Mouse (Mus musculus): Measurements from ENCODE around the gene Cdh23. TPM values are rescaled to one million over a fixed set of nuclear protein-coding genes. Genes with fewer than 3 reads are reported as not detected.
A peak's percentile ranks its signal among the peaks of the same experiment; 100 is the strongest.

The Cdh23 gene
- polyA plus RNA-seq, 1 experiment from 2014 or later: 1.1 TPM

- H3K27me3 ChIP-seq: no peaks in the 10 kb centered on the region
- no peak for ATAC-seq
- no peak overlapping the region for H3K27ac ChIP-seq
- no peak overlapping the region for H3K4me3 ChIP-seq
- 78% methylated on average over 11 of the region's 11 CpGs for WGBS
- H3K4me2 ChIP-seq: no peak overlapping the region
- H3K4me1 ChIP-seq: peaks cover 11% of the 10 kb centered on the region
- no peaks in the 10 kb centered on the region for H3K9me3 ChIP-seq (replicated peaks)
- no peaks in the 10 kb centered on the region for H3K36me3 ChIP-seq (ENCODE audit: poor library complexity, severe bottlenecking)
- H3K9ac ChIP-seq: no peak overlapping the region
Observed at GRCm38 (mm10) chr10:60400507-60401295, 295.6 kb downstream of the Cdh23 start.

GRCm38 (mm10) chr10:60399449-60399848, 296.8 kb downstream of the Cdh23 start, which contains the start of gene Gm17455:
Gene Gm17455, plus strand, starts transcription at chr10:60399726.
- Histone ChIP-seq H3K4me1 (peaks cover 21% of the 10 kb centered on the region), H3K9ac (0 out of 2 replicates have a peak within 1 kb of the TSS, but pooled peaks have one; percentile 27), H3K36me3 (ENCODE audit: poor library complexity, severe bottlenecking) (no peaks in the 10 kb centered on the region), H3K4me2 (no peak within 1 kb of the TSS), H3K27me3 (no peaks in the 10 kb centered on the region), H3K4me3 (no peak within 1 kb of the TSS), H3K9me3 (replicated peaks) (no peaks in the 10 kb centered on the region), H3K27ac (no peak within 1 kb of the TSS)
- ATAC-seq: no peak
- 55% methylated on average over 7 of the region's 7 CpGs for WGBS

- Histone ChIP-seq H3K9ac (no peak overlapping the region), H3K9me3 (replicated peaks) (no peaks in the 10 kb centered on the region), H3K36me3 (ENCODE audit: poor library complexity, severe bottlenecking) (no peaks in the 10 kb centered on the region), H3K4me2 (no peak overlapping the region), H3K4me1 (peaks cover 26% of the 10 kb centered on the region), H3K27me3 (no peaks in the 10 kb centered on the region), H3K4me3 (no peak overlapping the region), H3K27ac (no peak overlapping the region)
- 93% methylated on average over 10 of the region's 10 CpGs for WGBS
- ATAC-seq: no peak
Observed at GRCm38 (mm10) chr10:60398051-60398814, 298.1 kb downstream of the Cdh23 start.

- no peak overlapping the region for H3K4me3 ChIP-seq
- H3K27ac ChIP-seq: no peak overlapping the region
- no peaks in the 10 kb centered on the region for H3K9me3 ChIP-seq (replicated peaks)
- no peak overlapping the region for H3K4me2 ChIP-seq
- H3K9ac ChIP-seq: no peak overlapping the region
- H3K4me1 ChIP-seq: peaks cover 30% of the 10 kb centered on the region
- ATAC-seq: no peak
- WGBS: 74% methylated on average over 5 of the region's 5 CpGs
- no peaks in the 10 kb centered on the region for H3K36me3 ChIP-seq (ENCODE audit: poor library complexity, severe bottlenecking)
- H3K27me3 ChIP-seq: no peaks in the 10 kb centered on the region
Observed at GRCm38 (mm10) chr10:60395605-60396004, 300.7 kb downstream of the Cdh23 start.

- H3K4me2 ChIP-seq: no peak overlapping the region
- no peak overlapping the region for H3K4me3 ChIP-seq
- no peaks in the 10 kb centered on the region for H3K36me3 ChIP-seq (ENCODE audit: poor library complexity, severe bottlenecking)
- WGBS: 74% methylated on average over 7 of the region's 7 CpGs
- ATAC-seq: no peak
- no peaks in the 10 kb centered on the region for H3K27me3 ChIP-seq
- no peak overlapping the region for H3K9ac ChIP-seq
- peaks cover 33% of the 10 kb centered on the region for H3K4me1 ChIP-seq
- H3K27ac ChIP-seq: 0 out of 2 replicates have a peak overlapping the region, but pooled peaks have one; percentile 3
- no peaks in the 10 kb centered on the region for H3K9me3 ChIP-seq (replicated peaks)
Observed at GRCm38 (mm10) chr10:60394936-60395335, 301.4 kb downstream of the Cdh23 start.

GRCm38 (mm10) chr10:60391661-60392060, 304.6 kb downstream of the Cdh23 start:
- no peaks in the 10 kb centered on the region for H3K9me3 ChIP-seq (replicated peaks)
- H3K4me1 ChIP-seq: peaks cover 22% of the 10 kb centered on the region; the same call in 1 of the 2 replicates
- 89% methylated on average over 9 of the region's 9 CpGs for WGBS
- no peak overlapping the region for H3K4me3 ChIP-seq
- H3K36me3 ChIP-seq (ENCODE audit: poor library complexity, severe bottlenecking): no peaks in the 10 kb centered on the region
- ATAC-seq: no peak
- H3K27ac ChIP-seq: no peak overlapping the region
- no peak overlapping the region for H3K4me2 ChIP-seq
- no peaks in the 10 kb centered on the region for H3K27me3 ChIP-seq
- H3K9ac ChIP-seq: no peak overlapping the region

- no peak overlapping the region for H3K4me3 ChIP-seq
- H3K9me3 ChIP-seq (replicated peaks): no peaks in the 10 kb centered on the region
- no peaks in the 10 kb centered on the region for H3K27me3 ChIP-seq
- no peak for ATAC-seq
- no peak overlapping the region for H3K27ac ChIP-seq
- H3K36me3 ChIP-seq (ENCODE audit: poor library complexity, severe bottlenecking): no peaks in the 10 kb centered on the region
- H3K4me2 ChIP-seq: no peak overlapping the region
- H3K9ac ChIP-seq: no peak overlapping the region
- 66% methylated on average over 5 of the region's 5 CpGs for WGBS
- peaks cover 22% of the 10 kb centered on the region; the same call in 1 of the 2 replicates for H3K4me1 ChIP-seq
Observed at GRCm38 (mm10) chr10:60390904-60391420, 305.3 kb downstream of the Cdh23 start.

GRCm38 (mm10) chr10:60390177-60390903, 305.9 kb downstream of the Cdh23 start:
- Histone ChIP-seq H3K4me2 (no peak overlapping the region), H3K4me3 (no peak overlapping the region), H3K27ac (no peak overlapping the region), H3K4me1 (peaks cover 21% of the 10 kb centered on the region; the same call in 1 of the 2 replicates), H3K27me3 (no peaks in the 10 kb centered on the region), H3K36me3 (ENCODE audit: poor library complexity, severe bottlenecking) (no peaks in the 10 kb centered on the region), H3K9me3 (replicated peaks) (no peaks in the 10 kb centered on the region), H3K9ac (no peak overlapping the region)
- WGBS: 29% methylated on average over 6 of the region's 6 CpGs
- no peak for ATAC-seq

DNA sequence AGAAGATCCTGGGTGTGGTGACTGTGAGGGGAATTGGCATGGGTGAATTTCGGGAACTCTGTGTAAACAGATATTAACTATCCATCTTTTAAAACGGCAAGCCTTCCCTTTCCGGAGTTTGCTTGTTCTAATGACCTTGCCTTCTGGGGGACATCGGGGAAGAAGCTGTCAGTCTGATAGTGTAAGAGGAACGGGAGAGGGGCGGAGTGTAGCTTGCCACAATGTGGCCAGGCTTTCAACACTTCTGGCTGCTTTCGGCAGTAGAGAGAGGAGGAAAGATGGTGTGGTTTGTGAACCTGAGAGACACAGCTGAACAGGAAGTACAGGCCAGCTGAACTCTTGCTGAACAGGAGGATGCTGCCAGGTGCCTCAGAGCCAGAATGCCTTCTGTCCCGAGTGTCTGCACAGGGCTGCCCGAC, 306.8 kb downstream of the Cdh23 start:
- no peak overlapping the region for H3K4me3 ChIP-seq
- H3K27ac ChIP-seq: no peak overlapping the region
- WGBS: 68% methylated on average over 9 of the region's 9 CpGs
- 0 out of 2 replicates have a peak, but pooled peaks cover 12% of the 10 kb centered on the region for H3K4me1 ChIP-seq
- no peak for ATAC-seq
- H3K36me3 ChIP-seq (ENCODE audit: poor library complexity, severe bottlenecking): no peaks in the 10 kb centered on the region
- no peaks in the 10 kb centered on the region for H3K27me3 ChIP-seq
- no peak overlapping the region for H3K9ac ChIP-seq
- no peak overlapping the region for H3K4me2 ChIP-seq
- no peaks in the 10 kb centered on the region for H3K9me3 ChIP-seq (replicated peaks)

DNA sequence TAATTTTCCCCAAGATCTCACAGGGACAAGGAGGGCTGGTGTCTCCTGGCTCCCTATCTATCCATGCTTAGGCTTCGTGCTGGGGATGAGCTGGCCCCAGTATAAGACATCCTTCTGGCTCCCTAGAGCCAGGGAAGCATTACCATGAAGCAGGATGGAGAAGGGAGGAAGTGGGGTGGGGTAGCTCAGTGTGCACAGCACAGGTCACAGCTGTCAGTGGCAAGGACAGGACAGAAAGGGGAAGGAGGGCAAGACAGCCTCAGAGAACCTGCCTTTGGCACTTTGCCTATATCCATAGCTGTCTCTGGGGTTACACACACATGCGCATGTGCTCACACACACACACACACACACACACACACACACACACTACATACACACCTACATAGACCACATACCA, 308.0 kb downstream of the Cdh23 start:
- ATAC-seq: no peak
- WGBS: 82% methylated on average over 2 of the region's 2 CpGs
- no peaks in the 10 kb centered on the region for H3K9me3 ChIP-seq (replicated peaks)
- H3K4me1 ChIP-seq: 0 out of 2 replicates have a peak, but pooled peaks cover 6% of the 10 kb centered on the region
- H3K27me3 ChIP-seq: no peaks in the 10 kb centered on the region
- H3K9ac ChIP-seq: no peak overlapping the region
- H3K4me3 ChIP-seq: no peak overlapping the region
- no peaks in the 10 kb centered on the region for H3K36me3 ChIP-seq (ENCODE audit: poor library complexity, severe bottlenecking)
- H3K4me2 ChIP-seq: no peak overlapping the region
- no peak overlapping the region for H3K27ac ChIP-seq

- no peak for ATAC-seq
- Histone ChIP-seq H3K36me3 (ENCODE audit: poor library complexity, severe bottlenecking) (no peaks in the 10 kb centered on the region), H3K27ac (no peak overlapping the region), H3K4me2 (no peak overlapping the region), H3K4me1 (no peaks in the 10 kb centered on the region), H3K9me3 (replicated peaks) (no peaks in the 10 kb centered on the region), H3K9ac (no peak overlapping the region), H3K4me3 (no peak overlapping the region), H3K27me3 (no peaks in the 10 kb centered on the region)
- WGBS: 82% methylated on average over 10 of the region's 10 CpGs
Observed at GRCm38 (mm10) chr10:60381142-60381925, 315.0 kb downstream of the Cdh23 start.
